Mouse (Mus musculus): Measurements from ENCODE around the gene Slc25a26. TPM values are rescaled to one million over a fixed set of nuclear protein-coding genes. Genes with fewer than 3 reads are reported as not detected.
A peak's percentile ranks its signal among the peaks of the same experiment; 100 is the strongest.

The Slc25a26 gene
- polyA plus RNA-seq, 1 experiment from 2014 or later = 11.9 TPM

DNA sequence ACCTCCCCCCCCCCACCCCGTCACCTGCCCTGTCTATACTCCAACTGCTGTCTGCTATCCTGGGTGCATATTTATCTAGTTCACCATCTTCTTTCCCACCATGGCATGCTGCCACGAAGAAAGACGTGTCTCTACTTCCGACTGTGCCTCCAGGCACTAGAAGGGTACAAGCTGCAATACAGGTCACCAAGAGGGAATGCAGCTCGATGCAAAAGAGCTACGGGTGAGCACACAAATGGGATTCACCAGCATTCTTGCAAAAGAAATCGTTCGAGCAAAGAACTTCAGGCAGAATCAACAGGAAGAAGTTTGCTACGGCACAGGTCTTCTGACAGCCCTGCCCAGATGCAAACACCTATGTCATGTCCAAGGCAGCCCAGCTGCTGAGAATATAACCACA lies 134.6 kb downstream of the Slc25a26 start:
- Histone ChIP-seq H3K9me3 (ENCODE audit: control insufficient read depth, low read length) (no peaks in the 10 kb centered on the region), H3K4me1 (ENCODE audit: control insufficient read depth, insufficient read depth, low read depth, low read length) (peaks cover 5% of the 10 kb centered on the region), H3K9ac (ENCODE audit: low read depth, low read length) (no peak overlapping the region), H3K27me3 (replicated peaks; ENCODE audit: control insufficient read depth, insufficient read depth, low read length) (no peaks in the 10 kb centered on the region), H3K4me2 (ENCODE audit: low read length) (no peak overlapping the region), H3K4me3 (ENCODE audit: low read length) (no peak overlapping the region), H3K36me3 (ENCODE audit: control insufficient read depth, insufficient read depth, low read length) (no peaks in the 10 kb centered on the region), H3K27ac (ENCODE audit: low read depth, low read length) (peak overlapping the region; percentile 14; the same call in 1 of the 2 replicates)
- 58% methylated on average over 9 of the region's 9 CpGs for WGBS
- ATAC-seq = no peak

DNA sequence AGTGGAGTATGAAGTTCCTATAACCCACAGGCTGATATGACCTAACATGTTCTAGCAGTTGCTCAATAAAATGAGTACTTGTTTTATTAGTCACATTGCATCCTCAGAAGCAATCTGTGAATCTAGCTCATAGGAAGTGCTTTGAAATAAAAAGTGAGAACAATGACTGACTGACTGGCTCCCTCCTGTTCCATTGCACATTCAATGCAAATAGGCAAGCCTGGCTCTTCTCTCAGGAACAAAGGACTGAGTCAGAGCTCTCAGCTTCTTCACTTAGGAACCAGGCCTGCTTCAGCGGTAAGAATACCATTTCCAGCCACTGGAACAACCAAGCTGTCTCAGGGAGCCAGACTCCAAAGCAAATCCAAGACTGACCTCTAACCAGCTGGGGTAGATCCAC lies 135.2 kb downstream of the Slc25a26 start:
- H3K9me3 ChIP-seq (ENCODE audit: control insufficient read depth, low read length) = no peaks in the 10 kb centered on the region
- no peak for ATAC-seq
- H3K27me3 ChIP-seq (replicated peaks; ENCODE audit: control insufficient read depth, insufficient read depth, low read length) = no peaks in the 10 kb centered on the region
- no peak overlapping the region for H3K4me2 ChIP-seq (ENCODE audit: low read length)
- no peaks in the 10 kb centered on the region for H3K36me3 ChIP-seq (ENCODE audit: control insufficient read depth, insufficient read depth, low read length)
- H3K4me3 ChIP-seq (ENCODE audit: low read length) = no peak overlapping the region
- WGBS = 14% methylated on average over 1 of the region's 1 CpGs
- no peak overlapping the region for H3K9ac ChIP-seq (ENCODE audit: low read depth, low read length)
- H3K4me1 ChIP-seq (ENCODE audit: control insufficient read depth, insufficient read depth, low read depth, low read length) = peaks cover 8% of the 10 kb centered on the region
- peak overlapping the region; percentile 14; the same call in 1 of the 2 replicates for H3K27ac ChIP-seq (ENCODE audit: low read depth, low read length)

DNA sequence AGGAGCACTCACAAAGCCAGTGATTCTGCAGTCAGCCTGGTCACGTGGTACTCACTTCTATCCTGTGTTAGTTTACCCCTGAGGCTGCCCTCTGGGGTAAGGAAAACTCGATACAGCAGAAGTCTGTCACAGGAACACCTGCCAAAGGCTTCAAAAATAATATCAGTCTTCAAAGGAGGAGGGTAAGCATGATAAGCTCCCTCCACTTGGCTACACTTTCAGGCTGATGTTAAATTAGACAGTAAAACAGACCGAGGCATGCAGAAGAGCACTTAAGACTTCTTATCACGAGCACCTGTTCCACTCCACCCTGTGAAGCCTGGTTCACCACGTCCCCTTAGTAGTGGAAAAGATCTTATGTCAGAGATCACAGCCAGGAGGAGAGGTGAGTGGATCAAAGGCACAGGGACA lies 136.9 kb downstream of the Slc25a26 start:
- ATAC-seq = no peak
- 67% methylated on average over 5 of the region's 5 CpGs for WGBS

DNA sequence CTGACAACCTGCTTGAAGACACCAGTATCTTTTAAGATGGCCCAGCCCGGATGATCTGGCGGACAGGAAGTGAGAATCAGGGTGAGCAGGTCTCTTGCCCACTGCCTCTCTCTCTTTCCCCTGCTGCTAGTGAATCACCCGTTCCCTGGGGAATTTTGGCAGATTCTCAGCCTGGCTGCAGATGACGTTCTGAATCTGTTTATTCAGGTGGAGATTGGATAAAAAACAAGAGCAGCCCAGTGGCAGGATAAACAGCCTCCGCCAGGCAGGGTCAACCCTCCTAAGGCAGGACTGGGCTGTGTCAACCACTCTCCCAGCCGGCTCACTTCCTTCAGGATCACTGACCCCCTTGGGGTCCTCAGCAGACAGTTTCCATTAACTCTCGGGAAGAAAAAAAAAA lies 140.2 kb downstream of the Slc25a26 start:
- H3K27ac ChIP-seq (ENCODE audit: low read depth, low read length) = peak overlapping the region; percentile 49; the same call in 1 of the 2 replicates
- H3K9ac ChIP-seq (ENCODE audit: low read depth, low read length) = no peak overlapping the region
- H3K4me3 ChIP-seq (ENCODE audit: low read length) = no peak overlapping the region
- no peak overlapping the region for H3K4me2 ChIP-seq (ENCODE audit: low read length)
- WGBS = 24% methylated on average over 7 of the region's 7 CpGs
- H3K36me3 ChIP-seq (ENCODE audit: control insufficient read depth, insufficient read depth, low read length) = no peaks in the 10 kb centered on the region
- no peaks in the 10 kb centered on the region for H3K9me3 ChIP-seq (ENCODE audit: control insufficient read depth, low read length)
- ATAC-seq = peak; percentile 66
- H3K4me1 ChIP-seq (ENCODE audit: control insufficient read depth, insufficient read depth, low read depth, low read length) = peaks cover 6% of the 10 kb centered on the region
- H3K27me3 ChIP-seq (replicated peaks; ENCODE audit: control insufficient read depth, insufficient read depth, low read length) = no peaks in the 10 kb centered on the region

More for the DNA sequence above, 136.9 kb downstream of the Slc25a26 start:
- Histone ChIP-seq H3K9ac (ENCODE audit: low read depth, low read length) (no peak overlapping the region), H3K27me3 (replicated peaks; ENCODE audit: control insufficient read depth, insufficient read depth, low read length) (no peaks in the 10 kb centered on the region), H3K36me3 (ENCODE audit: control insufficient read depth, insufficient read depth, low read length) (no peaks in the 10 kb centered on the region), H3K9me3 (ENCODE audit: control insufficient read depth, low read length) (no peaks in the 10 kb centered on the region), H3K4me1 (ENCODE audit: control insufficient read depth, insufficient read depth, low read depth, low read length) (peaks cover 6% of the 10 kb centered on the region), H3K4me2 (ENCODE audit: low read length) (no peak overlapping the region), H3K4me3 (ENCODE audit: low read length) (no peak overlapping the region), H3K27ac (ENCODE audit: low read depth, low read length) (no peak overlapping the region)

- 88% methylated on average over 1 of the region's 1 CpGs for WGBS
- ATAC-seq = no peak
These were observed 141.9 kb downstream of the Slc25a26 start for GRCm38 (mm10) chr6:94642048-94642447.

DNA sequence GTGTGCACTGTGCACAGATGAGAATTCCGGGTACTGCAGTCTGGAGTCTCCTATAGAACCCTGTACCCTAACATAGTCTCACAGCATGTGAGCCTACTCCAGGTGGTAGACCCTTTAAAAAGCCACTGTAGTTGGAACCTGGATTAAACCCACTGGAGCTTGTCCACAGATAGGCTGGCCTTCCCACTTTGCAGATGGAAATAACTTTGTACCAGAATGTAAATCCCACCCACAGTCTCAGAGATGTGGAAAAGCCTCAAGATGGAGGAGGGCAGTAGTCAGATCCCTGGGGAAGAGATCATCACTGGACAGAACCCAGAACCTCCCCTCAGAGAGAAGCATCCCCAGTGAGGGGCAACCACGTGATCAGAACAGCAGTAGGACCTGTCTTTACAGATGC lies 143.9 kb downstream of the Slc25a26 start:
- no peaks in the 10 kb centered on the region for H3K27me3 ChIP-seq (replicated peaks; ENCODE audit: control insufficient read depth, insufficient read depth, low read length)
- WGBS = 88% methylated on average over 2 of the region's 2 CpGs
- no peaks in the 10 kb centered on the region for H3K9me3 ChIP-seq (ENCODE audit: control insufficient read depth, low read length)
- peaks cover 30% of the 10 kb centered on the region for H3K4me1 ChIP-seq (ENCODE audit: control insufficient read depth, insufficient read depth, low read depth, low read length)
- no peak overlapping the region for H3K27ac ChIP-seq (ENCODE audit: low read depth, low read length)
- H3K36me3 ChIP-seq (ENCODE audit: control insufficient read depth, insufficient read depth, low read length) = no peaks in the 10 kb centered on the region
- H3K9ac ChIP-seq (ENCODE audit: low read depth, low read length) = no peak overlapping the region
- no peak overlapping the region for H3K4me3 ChIP-seq (ENCODE audit: low read length)
- no peak overlapping the region for H3K4me2 ChIP-seq (ENCODE audit: low read length)
- ATAC-seq = no peak

More at GRCm38 (mm10) chr6:94642048-94642447, 141.9 kb downstream of the Slc25a26 start:
- Histone ChIP-seq H3K36me3 (ENCODE audit: control insufficient read depth, insufficient read depth, low read length) (no peaks in the 10 kb centered on the region), H3K4me3 (ENCODE audit: low read length) (no peak overlapping the region), H3K9ac (ENCODE audit: low read depth, low read length) (no peak overlapping the region), H3K27me3 (replicated peaks; ENCODE audit: control insufficient read depth, insufficient read depth, low read length) (no peaks in the 10 kb centered on the region), H3K9me3 (ENCODE audit: control insufficient read depth, low read length) (no peaks in the 10 kb centered on the region), H3K27ac (ENCODE audit: low read depth, low read length) (no peak overlapping the region), H3K4me1 (ENCODE audit: control insufficient read depth, insufficient read depth, low read depth, low read length) (peaks cover 12% of the 10 kb centered on the region), H3K4me2 (ENCODE audit: low read length) (no peak overlapping the region)

DNA sequence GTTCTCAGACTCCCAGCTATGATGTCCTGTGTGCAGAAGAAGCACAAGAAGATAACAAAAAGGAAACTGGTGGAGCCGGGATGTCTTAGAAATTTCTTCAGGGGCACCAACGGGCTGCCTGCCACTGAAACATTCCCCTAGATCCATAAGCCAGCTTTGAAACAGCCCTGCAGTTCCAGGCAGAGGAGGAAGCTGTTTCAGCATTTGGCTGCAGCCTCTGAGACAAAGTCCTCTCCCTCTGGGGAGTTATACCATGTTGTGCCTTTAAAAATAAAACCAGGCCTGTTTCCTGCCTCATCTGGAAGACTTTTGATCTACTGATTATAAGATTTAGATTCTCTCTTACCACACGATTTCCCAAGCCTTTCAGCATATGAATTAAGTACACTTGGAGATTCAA lies 144.5 kb downstream of the Slc25a26 start:
- no peak overlapping the region for H3K4me3 ChIP-seq (ENCODE audit: low read length)
- ATAC-seq = no peak
- no peaks in the 10 kb centered on the region for H3K9me3 ChIP-seq (ENCODE audit: control insufficient read depth, low read length)
- WGBS = 75% methylated on average over 3 of the region's 3 CpGs
- H3K4me2 ChIP-seq (ENCODE audit: low read length) = no peak overlapping the region
- peaks cover 35% of the 10 kb centered on the region for H3K4me1 ChIP-seq (ENCODE audit: control insufficient read depth, insufficient read depth, low read depth, low read length)
- no peak overlapping the region for H3K27ac ChIP-seq (ENCODE audit: low read depth, low read length)
- H3K27me3 ChIP-seq (replicated peaks; ENCODE audit: control insufficient read depth, insufficient read depth, low read length) = no peaks in the 10 kb centered on the region
- no peaks in the 10 kb centered on the region for H3K36me3 ChIP-seq (ENCODE audit: control insufficient read depth, insufficient read depth, low read length)
- H3K9ac ChIP-seq (ENCODE audit: low read depth, low read length) = no peak overlapping the region

- WGBS = 55% methylated on average over 4 of the region's 4 CpGs
- H3K4me3 ChIP-seq (ENCODE audit: low read length) = no peak overlapping the region
- no peak overlapping the region for H3K4me2 ChIP-seq (ENCODE audit: low read length)
- H3K9ac ChIP-seq (ENCODE audit: low read depth, low read length) = no peak overlapping the region
- no peaks in the 10 kb centered on the region for H3K27me3 ChIP-seq (replicated peaks; ENCODE audit: control insufficient read depth, insufficient read depth, low read length)
- H3K36me3 ChIP-seq (ENCODE audit: control insufficient read depth, insufficient read depth, low read length) = no peaks in the 10 kb centered on the region
- ATAC-seq = no peak
- no peaks in the 10 kb centered on the region for H3K9me3 ChIP-seq (ENCODE audit: control insufficient read depth, low read length)
- H3K4me1 ChIP-seq (ENCODE audit: control insufficient read depth, insufficient read depth, low read depth, low read length) = peaks cover 34% of the 10 kb centered on the region
- no peak overlapping the region for H3K27ac ChIP-seq (ENCODE audit: low read depth, low read length)
These were observed 145.6 kb downstream of the Slc25a26 start for GRCm38 (mm10) chr6:94645723-94646122.

DNA sequence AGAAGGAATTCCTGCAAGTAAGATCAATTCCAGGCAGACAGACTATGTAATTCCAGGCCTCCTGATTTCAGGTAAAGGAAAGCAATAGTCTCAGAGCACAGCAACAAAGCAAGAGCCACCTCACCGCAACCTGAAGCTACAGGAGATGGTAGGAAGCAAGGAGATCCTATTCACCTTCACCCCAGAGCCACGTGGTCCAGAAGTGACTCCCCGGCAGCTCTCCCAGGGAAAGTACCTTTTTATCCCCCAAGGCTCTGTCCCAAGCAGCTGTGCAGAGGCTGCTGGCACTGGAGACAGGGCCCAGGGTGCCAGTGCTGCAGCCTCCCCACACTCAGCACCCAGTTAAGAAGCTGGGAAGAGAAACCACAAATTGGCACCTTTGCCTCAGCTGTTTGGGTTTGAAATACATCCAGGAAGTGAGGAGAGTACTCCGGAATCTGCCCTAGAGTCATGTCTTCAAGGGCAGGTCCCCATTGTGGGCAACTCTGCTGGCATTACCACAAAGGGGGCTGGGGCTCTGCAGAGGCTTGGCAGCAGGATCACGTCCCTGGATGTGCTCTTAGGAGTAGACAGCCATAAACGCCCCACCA lies 146.2 kb downstream of the Slc25a26 start:
- Histone ChIP-seq H3K9ac (ENCODE audit: low read depth, low read length) (peak overlapping the region; percentile 53), H3K36me3 (ENCODE audit: control insufficient read depth, insufficient read depth, low read length) (no peaks in the 10 kb centered on the region), H3K27ac (ENCODE audit: low read depth, low read length) (peak overlapping the region; percentile 60; the same call in 1 of the 2 replicates), H3K4me3 (ENCODE audit: low read length) (no peak overlapping the region), H3K9me3 (ENCODE audit: control insufficient read depth, low read length) (no peaks in the 10 kb centered on the region), H3K4me1 (ENCODE audit: control insufficient read depth, insufficient read depth, low read depth, low read length) (peaks cover 34% of the 10 kb centered on the region), H3K27me3 (replicated peaks; ENCODE audit: control insufficient read depth, insufficient read depth, low read length) (no peaks in the 10 kb centered on the region), H3K4me2 (ENCODE audit: low read length) (no peak overlapping the region)
- no peak for ATAC-seq
- WGBS = 60% methylated on average over 6 of the region's 6 CpGs
